Mouse (Mus musculus) frontal cortex, adult 2 months (tissue): ENCODE measurements around the gene Rarg. TPM values are rescaled to one million over a fixed set of nuclear protein-coding genes. Genes with fewer than 3 reads are reported as not detected.
"Not testable (repeated sequence)": the region's sequence is repeated elsewhere in the genome, so short reads cannot be mapped to it uniquely, and the experiment has no call there.

Experiments
- DNase-seq, 2 experiments: peaks; one replicate each; pipeline ENCODE4 v3.0.0; 2022; ENCODE audit warnings: low spot score in 1 of 2; ENCODE audit errors: extremely low spot score in 1 of 2
- polyA plus RNA-seq: library from polyadenylated mRNA; depleted of rRNA; stranded (reverse); fragments of >200 nt; gene quantifications from 2 replicates; pipeline ENCODE4 v1.2.3, GENCODE M21; 2012

The Rarg gene
- polyA plus RNA-seq, 1 experiment, result 10.5 TPM

DNA sequence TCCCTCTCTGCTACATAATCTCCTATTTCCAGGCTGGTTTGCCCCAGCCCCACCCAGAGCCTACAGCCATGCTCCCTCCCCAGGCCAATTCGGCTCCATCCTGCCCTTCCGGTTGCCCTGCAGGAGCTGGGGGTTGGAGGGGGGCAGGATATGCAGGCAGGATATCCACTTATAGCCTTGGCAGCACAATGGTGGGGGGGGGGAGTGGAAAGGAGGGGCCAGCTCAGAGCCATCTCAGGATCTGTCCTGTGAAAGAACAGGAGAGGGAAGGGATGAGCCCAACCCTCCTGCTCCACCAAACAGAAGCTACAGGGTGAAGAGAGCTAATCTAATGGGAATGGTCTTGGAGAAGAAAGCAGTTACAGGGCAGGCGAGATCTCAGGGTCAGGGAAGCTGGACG is 16.7 kb downstream of the Rarg start:
- no peak for DNase-seq

GRCm38 (mm10) chr15:102239851-102240250 is 17.5 kb downstream of the Rarg start:
- DNase-seq, result no peak

DNA sequence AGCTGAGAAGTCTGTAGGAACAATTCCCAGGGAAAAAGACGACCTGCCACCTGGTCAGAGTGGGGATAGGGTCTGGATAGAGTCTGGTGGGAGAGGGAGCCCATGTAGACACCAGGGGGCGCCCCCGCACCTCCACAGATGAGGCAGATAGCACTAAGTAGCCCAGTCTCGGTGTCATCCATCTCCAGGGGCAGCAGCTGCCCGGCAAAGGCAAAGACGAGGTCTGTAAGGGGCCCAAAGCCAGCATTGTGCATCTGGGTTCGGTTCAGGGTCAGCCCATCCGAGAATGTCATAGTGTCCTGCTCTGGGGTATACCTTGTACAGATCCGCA is 18.1 kb downstream of the Rarg start:
- DNase-seq, result peak in 1 of 2 experiments; percentile 78

- no peak for DNase-seq
Measured at GRCm38 (mm10) chr15:102238543-102239259, 18.6 kb downstream of the Rarg start.

GRCm38 (mm10) chr15:102235371-102236027 is 21.8 kb downstream of the Rarg start:
- DNase-seq, result no peak

DNA sequence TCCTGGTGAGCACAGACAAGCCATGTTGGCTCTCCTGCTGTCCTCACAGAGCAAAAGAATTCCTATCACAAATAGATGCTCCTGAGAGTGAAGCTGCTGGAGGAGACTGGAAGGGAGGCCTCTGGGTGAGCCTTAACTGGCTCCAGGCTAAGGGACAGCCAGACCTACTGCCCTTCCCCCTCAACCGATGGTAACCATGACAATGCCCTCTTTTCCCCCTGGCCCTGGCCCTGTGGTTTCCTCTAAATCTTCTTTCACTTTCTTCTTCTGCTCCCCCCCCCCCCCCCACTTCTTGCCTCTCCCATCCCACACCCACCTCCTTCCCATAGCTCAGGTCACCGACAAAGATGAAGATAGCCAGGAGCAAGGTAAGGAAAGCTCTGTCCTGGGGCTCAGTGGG is 23.4 kb downstream of the Rarg start:
- DNase-seq, result no peak

GRCm38 (mm10) chr15:102232764-102233163 is 24.6 kb downstream of the Rarg start:
- no peak for DNase-seq

- no peak for DNase-seq
Measured at GRCm38 (mm10) chr15:102231748-102232147, 25.6 kb downstream of the Rarg start, which contains the start of gene Itgb7. TSS of gene Itgb7 (minus strand) at chr15:102231944.

DNA sequence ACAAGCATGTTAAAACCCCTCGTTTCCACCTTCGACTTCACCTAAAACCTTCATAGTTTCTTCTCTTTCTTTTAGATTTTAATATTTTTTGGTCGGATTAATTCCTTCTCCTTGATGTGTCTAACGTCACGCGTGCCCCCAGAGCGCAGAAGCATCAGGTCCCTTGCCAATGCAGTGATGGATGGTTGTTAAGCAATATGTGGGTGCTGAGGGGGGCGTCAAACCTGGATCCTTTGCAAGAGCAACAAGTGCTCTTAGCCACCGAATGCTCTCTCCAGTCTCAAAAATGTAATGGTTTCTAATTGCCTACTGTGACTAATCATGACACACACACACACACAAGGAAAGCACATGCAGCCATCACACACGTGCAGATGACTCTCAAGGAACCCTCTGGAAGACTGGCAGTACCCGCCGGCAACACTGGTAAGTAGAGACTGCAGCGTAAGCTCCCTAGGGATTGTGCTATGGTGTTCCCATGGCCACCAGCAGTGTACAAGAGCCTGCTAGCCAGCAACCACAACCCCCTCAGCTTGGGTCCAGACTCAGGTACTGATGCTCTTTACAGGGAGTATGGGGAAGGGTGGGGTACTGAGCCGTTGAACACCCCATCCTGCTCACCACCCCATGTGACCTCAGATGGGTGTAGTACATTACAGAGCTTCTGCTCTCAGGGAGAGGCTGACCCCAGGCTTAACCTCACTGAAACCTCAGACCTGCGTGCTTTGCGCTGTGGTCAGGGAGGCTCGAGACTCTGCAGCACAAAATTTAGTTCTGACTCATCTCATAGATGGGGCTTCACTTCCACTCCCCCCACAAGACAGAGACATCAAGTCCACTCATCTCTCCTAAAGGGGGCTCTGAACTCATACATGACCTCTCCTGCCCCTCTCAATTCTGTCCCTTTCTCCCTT is 26.7 kb downstream of the Rarg start:
- no peak for DNase-seq

GRCm38 (mm10) chr15:102225619-102226018 is 31.7 kb downstream of the Rarg start:
- not testable (repeated sequence) for DNase-seq

- no peak for DNase-seq
Measured at GRCm38 (mm10) chr15:102224992-102225617, 32.2 kb downstream of the Rarg start.

GRCm38 (mm10) chr15:102224186-102224991 is 32.9 kb downstream of the Rarg start:
- DNase-seq, result peak in 1 of 2 experiments; percentile 86

DNA sequence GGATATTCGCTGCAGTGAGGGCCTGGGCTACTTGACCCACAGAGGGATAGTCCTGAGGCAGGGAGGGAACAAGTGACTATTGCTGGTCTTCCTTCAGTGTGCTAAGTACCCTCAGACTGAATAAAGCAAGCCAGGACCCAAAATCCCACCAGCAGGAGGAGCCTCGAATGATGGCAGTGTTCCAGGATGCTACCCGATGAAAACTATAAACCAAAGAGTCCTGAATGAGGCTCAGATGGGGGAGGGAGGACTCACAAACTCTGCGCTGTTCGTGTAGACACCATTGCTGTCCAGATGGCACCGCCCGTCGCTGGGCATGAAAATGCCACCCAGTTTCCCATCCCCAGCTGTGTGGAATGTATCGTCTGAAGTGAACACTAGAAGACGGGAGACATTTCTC is 34.9 kb downstream of the Rarg start:
- DNase-seq, result no peak

GRCm38 (mm10) chr15:102217325-102217724 is 40.0 kb downstream of the Rarg start:
- DNase-seq, result no peak

DNA sequence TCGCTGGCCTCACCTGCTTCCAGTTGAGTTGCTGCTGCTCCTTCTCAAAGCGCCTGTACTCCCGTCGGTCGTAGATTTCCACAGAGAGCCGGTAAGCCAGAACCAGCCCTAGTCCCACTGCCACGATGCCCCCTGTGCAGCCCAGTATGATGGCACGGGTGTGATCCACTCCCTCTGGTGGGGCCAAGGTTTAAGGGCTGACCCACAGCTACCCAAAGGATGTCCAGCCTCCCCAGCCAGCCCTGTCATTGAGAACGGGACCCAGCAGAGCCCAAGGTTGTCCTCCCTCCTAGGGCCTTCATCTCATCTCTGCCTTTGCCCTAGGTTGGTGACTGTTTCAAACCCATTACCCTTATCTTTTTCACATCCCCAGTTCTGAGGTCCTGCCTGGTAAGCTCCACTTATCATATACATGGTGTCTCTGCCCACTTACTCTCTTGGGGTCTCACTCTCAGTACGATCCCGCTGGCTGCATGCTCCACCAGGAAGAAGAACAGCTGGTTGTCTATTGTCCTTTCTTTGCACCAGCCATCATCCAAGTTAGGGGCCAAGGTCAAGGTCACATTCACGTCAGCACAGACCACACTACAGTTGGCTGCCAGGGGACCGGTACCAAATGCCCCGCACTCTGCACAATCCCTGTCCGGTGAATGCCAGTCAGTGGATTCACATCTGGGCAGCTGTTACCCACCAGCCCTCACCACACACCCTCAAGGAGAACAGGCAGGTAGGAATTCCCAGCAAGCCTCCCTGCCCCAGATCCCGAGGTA is 40.7 kb downstream of the Rarg start:
- no peak for DNase-seq

- DNase-seq, result no peak
Measured at GRCm38 (mm10) chr15:102215624-102216023, 41.7 kb downstream of the Rarg start.

GRCm38 (mm10) chr15:102214132-102214531 is 43.2 kb downstream of the Rarg start:
- DNase-seq, result no peak

- DNase-seq, result no peak
Measured at GRCm38 (mm10) chr15:102211895-102212294, 45.4 kb downstream of the Rarg start.

GRCm38 (mm10) chr15:102210816-102211215 is 46.5 kb downstream of the Rarg start:
- DNase-seq, result no peak
